Mouse (Mus musculus) bone marrow macrophage, adult 2 months (primary cell): ENCODE measurements around the gene Fzd9.

Experiments
- CTCF ChIP-seq: IDR thresholded peaks from 2 replicates; pipeline ENCODE4 v1.5.1; 2012; ENCODE audit warnings: low read depth, mild to moderate bottlenecking, low read length, moderate library complexity
- POLR2A ChIP-seq: IDR thresholded peaks from 2 replicates; pipeline ENCODE4 v1.6.1; 2012; ENCODE audit warnings: mild to moderate bottlenecking, low read depth, low read length, borderline replicate concordance

DNA sequence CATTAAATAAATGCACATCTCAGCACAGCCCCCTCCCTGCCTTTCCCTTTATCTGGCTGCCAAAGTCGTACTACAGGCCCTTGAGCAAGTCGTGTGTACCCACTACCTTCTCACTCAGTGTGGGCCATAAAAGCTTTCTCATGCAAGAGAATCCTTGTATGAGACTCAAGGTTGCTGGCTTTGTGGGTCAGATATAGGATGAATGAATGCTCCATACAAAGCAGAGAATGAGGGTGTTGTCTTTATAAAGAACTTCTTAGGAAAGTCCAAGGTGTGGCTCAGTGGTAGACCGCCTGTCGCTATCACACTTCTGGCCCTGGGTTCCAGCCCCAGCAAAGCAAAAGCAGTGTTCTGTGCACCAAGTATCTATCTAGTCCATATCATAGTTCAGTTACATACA lies 4.5 kb downstream of the Fzd9 start:
- TF ChIP-seq CTCF = no peak
- no peak for TF ChIP-seq POLR2A
